Mouse (Mus musculus): Measurements from ENCODE around the gene Gm21987.

GRCm38 (mm10) chr16:38398266-38398665 lies 51.4 kb downstream of the Gm21987 start:
- TF ChIP-seq MAFK (IDR thresholded peaks at IDR 0.05; ENCODE audit: insufficient read depth, low read depth, low read length) = no peak
- no peak for TF ChIP-seq ZNF384 (IDR thresholded peaks at IDR 0.05; ENCODE audit: low read depth, low read length)
- TF ChIP-seq ZC3H11A (IDR thresholded peaks at IDR 0.05; ENCODE audit: borderline replicate concordance, low read depth, low read length) = no peak
- no peak for TF ChIP-seq CHD2 (IDR thresholded peaks at IDR 0.05; ENCODE audit: low read depth, low read length)

All from ES-E14 (cell line).